Mouse (Mus musculus) hindbrain, embryonic 12.5 days (tissue): Measurements from ENCODE around the gene Bean1. TPM values are rescaled to one million over a fixed set of nuclear protein-coding genes. Genes with fewer than 3 reads are reported as not detected.
"Not testable (repeated sequence)": the region's sequence is repeated elsewhere in the genome, so short reads cannot be mapped to it uniquely, and the experiment has no call there.

Experiments
- ATAC-seq: fragments of 200-750 bp; cut with Nextera tagmentation; 2 replicates; pipeline ENCODE4 v1.8.0; 2017; ENCODE audit warnings: moderate TSS enrichment; ENCODE audit not compliant: low FRiP score
- H3K27ac ChIP-seq: fragments of 300-500 bp; sonication (generic); 2 replicates; pipeline ENCODE4 v1.5.1; 2016; ENCODE audit warnings: mild to moderate bottlenecking
- H3K27me3 ChIP-seq: fragments of 300-500 bp; sonication (generic); 2 replicates; pipeline ENCODE4 v1.6.1; 2016; ENCODE audit warnings: mild to moderate bottlenecking
- H3K36me3 ChIP-seq: fragments of 300-500 bp; sonication (generic); 2 replicates; pipeline ENCODE4 v1.6.1; 2016; ENCODE audit warnings: mild to moderate bottlenecking
- H3K4me1 ChIP-seq: fragments of 300-500 bp; sonication (generic); 2 replicates; pipeline ENCODE4 v1.6.1; 2016
- H3K4me2 ChIP-seq: fragments of 300-500 bp; sonication (generic); replicated peaks from 2 replicates; pipeline ENCODE4 v1.6.1; 2016; ENCODE audit warnings: mild to moderate bottlenecking
- H3K4me3 ChIP-seq: fragments of 300-500 bp; sonication (generic); 2 replicates; pipeline ENCODE4 v1.5.1; 2016; ENCODE audit warnings: mild to moderate bottlenecking
- H3K9ac ChIP-seq: fragments of 300-500 bp; sonication (generic); 2 replicates; pipeline ENCODE4 v1.6.1; 2016; ENCODE audit warnings: mild to moderate bottlenecking, moderate library complexity
- H3K9me3 ChIP-seq: fragments of 300-500 bp; sonication (generic); replicated peaks from 2 replicates; pipeline ENCODE4 v1.6.1; 2016; ENCODE audit warnings: mild to moderate bottlenecking
- WGBS: fragments of 180-500 bp; shearing (Covaris S2); methylation state at CpG from one replicate; pipeline ENCODE4 v1.1.7; 2016; 5-methylcytosine and 5-hydroxymethylcytosine counted together
- polyA plus RNA-seq: library from polyadenylated mRNA; unstranded; fragments of >200 nt; fragmentation: Nextera tagmentation; extraction: Ambion mirVana; gene quantifications from 2 replicates; pipeline ENCODE4 v1.2.1, GENCODE M21; 2016

Bean1 gene
- polyA plus RNA-seq, 1 experiment from 2014 or later: 2.6 TPM

- Histone ChIP-seq H3K36me3 (no peaks in the 10 kb centered on the region), H3K4me3 (peak within 1 kb of the TSS; percentile 64), H3K9me3 (no peaks in the 10 kb centered on the region), H3K9ac (peak within 1 kb of the TSS; percentile 69), H3K4me2 (peak within 1 kb of the TSS; percentile 74), H3K27ac (peak within 1 kb of the TSS; percentile 79), H3K4me1 (peaks cover 23% of the 10 kb centered on the region), H3K27me3 (no peaks in the 10 kb centered on the region)
- peak; percentile 85 for ATAC-seq
- 4% methylated on average over 41 of the region's 41 CpGs for WGBS
Measured at GRCm38 (mm10) chr8:104250439-104251367, 80.5 kb downstream of the Bean1 start, which contains the start of gene Cklf. Gene Cklf, plus strand, starts transcription at chr8:104250861.

- peaks cover 23% of the 10 kb centered on the region for H3K4me1 ChIP-seq
- ATAC-seq: 0 out of 2 replicates have a peak, but pooled peaks have one; percentile 5
- peak overlapping the region; percentile 64 for H3K4me3 ChIP-seq
- no peaks in the 10 kb centered on the region for H3K36me3 ChIP-seq
- 0% methylated on average over 7 of the region's 7 CpGs for WGBS
- H3K9me3 ChIP-seq: no peaks in the 10 kb centered on the region
- H3K27ac ChIP-seq: no peak overlapping the region
- H3K27me3 ChIP-seq: no peaks in the 10 kb centered on the region
- H3K4me2 ChIP-seq: peak overlapping the region; percentile 74
- H3K9ac ChIP-seq: peak overlapping the region; percentile 69
Measured at GRCm38 (mm10) chr8:104251461-104251860, 81.2 kb downstream of the Bean1 start.

- Histone ChIP-seq H3K9ac (no peak overlapping the region), H3K27ac (no peak overlapping the region), H3K4me1 (peaks cover 10% of the 10 kb centered on the region; the same call in 1 of the 2 replicates), H3K4me3 (no peak overlapping the region), H3K36me3 (peaks cover 8% of the 10 kb centered on the region), H3K9me3 (no peaks in the 10 kb centered on the region), H3K27me3 (no peaks in the 10 kb centered on the region), H3K4me2 (no peak overlapping the region)
- 84% methylated on average over 3 of the region's 3 CpGs for WGBS
- no peak for ATAC-seq
Measured at GRCm38 (mm10) chr8:104253016-104253415, 82.8 kb downstream of the Bean1 start.

- 95% methylated on average over 5 of the region's 5 CpGs for WGBS
- not testable (repeated sequence) for ATAC-seq, H3K27me3 ChIP-seq, H3K9ac ChIP-seq, H3K4me3 ChIP-seq, H3K9me3 ChIP-seq, H3K4me2 ChIP-seq, H3K4me1 ChIP-seq, H3K27ac ChIP-seq
- H3K36me3 ChIP-seq: peaks cover 41% of the 10 kb centered on the region
Measured at GRCm38 (mm10) chr8:104261802-104262201, 91.6 kb downstream of the Bean1 start.

- H3K4me2 ChIP-seq, H3K27ac ChIP-seq, H3K9ac ChIP-seq, H3K4me1 ChIP-seq, H3K4me3 ChIP-seq, H3K27me3 ChIP-seq, H3K9me3 ChIP-seq, ATAC-seq: not testable (repeated sequence)
- 96% methylated on average over 22 of the region's 22 CpGs for WGBS
- peaks cover 18% of the 10 kb centered on the region for H3K36me3 ChIP-seq
Measured at GRCm38 (mm10) chr8:104264271-104264935, 94.2 kb downstream of the Bean1 start.

GRCm38 (mm10) chr8:104268368-104268767, 98.1 kb downstream of the Bean1 start:
- Histone ChIP-seq H3K36me3 (peaks cover 12% of the 10 kb centered on the region), H3K4me1 (no peaks in the 10 kb centered on the region), H3K27ac (no peak overlapping the region), H3K9me3 (no peaks in the 10 kb centered on the region), H3K27me3 (no peaks in the 10 kb centered on the region), H3K9ac (no peak overlapping the region), H3K4me2 (no peak overlapping the region), H3K4me3 (no peak overlapping the region)
- ATAC-seq: no peak

Other genes with a start within 250 kb of the Bean1 start
- 16.2 and 20.6 TPM in 2 replicates for gene Cdh5, start 68.8 kb upstream of the Bean1 start, polyA plus RNA-seq
- 37.8 and 38.4 TPM in 2 replicates for gene Tk2, start 78.1 kb downstream of the Bean1 start, polyA plus RNA-seq
- 40.7 and 48.2 TPM in 2 replicates for gene Cklf, start 80.4 kb downstream of the Bean1 start, polyA plus RNA-seq
- gene Cmtm2a, start 122.7 kb downstream of the Bean1 start, polyA plus RNA-seq: not detected in 2 replicates
- gene Gm45711, start 139.6 kb downstream of the Bean1 start, polyA plus RNA-seq: not detected in 2 replicates
- gene Cmtm1, start 139.7 kb downstream of the Bean1 start, polyA plus RNA-seq: not detected in 2 replicates
- not detected in 2 replicates for gene Gm11020, start 151.1 kb downstream of the Bean1 start, polyA plus RNA-seq
- gene Cmtm2b, start 151.8 kb downstream of the Bean1 start, polyA plus RNA-seq: not detected in 2 replicates
- gene Cmtm3, start 169.0 kb downstream of the Bean1 start, polyA plus RNA-seq: 84.4 and 92.5 TPM in 2 replicates
- 2.3 and 2.4 TPM in 2 replicates for gene Cmtm4, start 225.4 kb downstream of the Bean1 start, polyA plus RNA-seq